Mouse (Mus musculus): ENCODE results near the gene Pxdc1. TPM values are rescaled to one million over a fixed set of nuclear protein-coding genes. Genes with fewer than 3 reads are reported as not detected.

The Pxdc1 gene
- polyA plus RNA-seq, 1 experiment from 2014 or later = 57.2 TPM

DNA sequence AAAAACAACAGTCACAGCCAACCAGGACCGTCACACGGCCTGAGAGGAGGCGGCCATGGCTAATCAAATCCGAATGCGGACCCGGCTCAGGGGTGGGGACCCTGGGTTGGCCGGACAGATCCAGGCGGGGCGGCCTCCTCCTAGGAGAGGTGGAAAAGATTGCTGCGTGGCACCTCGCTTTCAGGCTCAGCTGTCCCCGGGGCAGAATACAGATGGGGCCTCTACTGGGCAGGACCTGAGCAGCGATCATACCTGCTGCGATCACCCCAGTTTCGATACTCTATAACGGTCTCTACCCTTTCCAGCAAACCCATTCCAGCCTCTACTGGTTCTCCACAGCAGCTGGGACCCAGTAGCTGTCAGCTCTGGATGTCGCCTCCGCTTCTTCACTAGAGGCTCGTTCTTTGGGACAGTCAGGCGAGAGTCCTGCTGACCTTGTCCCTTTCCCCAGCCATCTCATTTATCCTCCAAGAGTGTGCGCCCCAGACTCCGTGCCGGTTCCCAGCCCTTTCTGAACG, 1.8 kb downstream of the Pxdc1 start:
- in situ Hi-C loops (cut with MboI; ENCODE audit: low pct_unique_long_range_greater_than_20kb) = loop anchor here (5.0 kb wide), 2 partner anchors 76 to 141 kb away; no protein-coding TSS in a partner anchor
- TF ChIP-seq CTCF (IDR thresholded peaks at IDR 0.05) = no peak
- CTCF ChIA-PET = interaction anchor here (0.8 to 2.3 kb wide), 3 partner anchors 75 to 191 kb away, joined by 3 to 9 read pairs (median 3); no protein-coding TSS in a partner anchor
- POLR2A ChIA-PET = interaction anchor here (1.1 to 1.6 kb wide), 5 partner anchors 42 to 75 kb away, joined by 3 to 7 read pairs (median 4); no protein-coding TSS in a partner anchor
- DNase-seq (ENCODE audit: low read depth, low spot score) (no peak), ATAC-seq (no peak)
- H3K27me3 ChIP-seq = no peaks in the 10 kb centered on the region

GRCm38 (mm10) chr13:34650953-34651352, 2.3 kb downstream of the Pxdc1 start:
- TF ChIP-seq CTCF (IDR thresholded peaks at IDR 0.05) = no peak
- ATAC-seq = no peak
- in situ Hi-C loops (cut with MboI; ENCODE audit: low pct_unique_long_range_greater_than_20kb) = loop anchor here (5.0 kb wide), 2 partner anchors 76 to 141 kb away; no protein-coding TSS in a partner anchor
- POLR2A ChIA-PET = interaction anchor here (1.1 to 1.6 kb wide), 5 partner anchors 42 to 76 kb away, joined by 3 to 7 read pairs (median 4); no protein-coding TSS in a partner anchor
- CTCF ChIA-PET = interaction anchor here (0.9 to 2.3 kb wide), 3 partner anchors 75 to 143 kb away, joined by 3 to 9 read pairs (median 3); no protein-coding TSS in a partner anchor
- DNase-seq (ENCODE audit: low read depth, low spot score) = peak; percentile 87
- H3K27me3 ChIP-seq = no peaks in the 10 kb centered on the region

- ATAC-seq (no peak), DNase-seq (ENCODE audit: low read depth, low spot score) (no peak)
- no peaks in the 10 kb centered on the region for H3K27me3 ChIP-seq
- ChIA-PET CTCF (interaction anchor here (0.6 to 2.3 kb wide), 4 partner anchors 76 to 225 kb away, joined by 3 to 9 read pairs (median 3); partner anchors contain the start of gene Prpf4b), POLR2A (interaction anchor here (1.6 kb wide), 1 partner anchor 76 kb away, joined by 7 read pairs; no protein-coding TSS in a partner anchor)
- TF ChIP-seq CTCF (IDR thresholded peaks at IDR 0.05) = no peak
- in situ Hi-C loops (cut with MboI; ENCODE audit: low pct_unique_long_range_greater_than_20kb) = loop anchor here (5.0 kb wide), 2 partner anchors 77 to 142 kb away; no protein-coding TSS in a partner anchor
These were observed 2.9 kb downstream of the Pxdc1 start for GRCm38 (mm10) chr13:34650371-34650770.

GRCm38 (mm10) chr13:34647751-34648150, 5.5 kb downstream of the Pxdc1 start:
- H3K27me3 ChIP-seq = no peaks in the 10 kb centered on the region
- ChIA-PET POLR2A (interaction anchor here (0.6 kb wide), 1 partner anchor 83 kb away, joined by 5 read pairs; no protein-coding TSS in a partner anchor), CTCF (interaction anchor here (0.8 to 1.0 kb wide), 4 partner anchors 140 to 228 kb away, joined by 3 to 4 read pairs (median 3); no protein-coding TSS in a partner anchor)
- no peak for TF ChIP-seq CTCF (IDR thresholded peaks at IDR 0.05)
- no peak for ATAC-seq
- in situ Hi-C loops (cut with MboI; ENCODE audit: low pct_unique_long_range_greater_than_20kb) = no loop called here
- DNase-seq (ENCODE audit: low read depth, low spot score) = no peak

DNA sequence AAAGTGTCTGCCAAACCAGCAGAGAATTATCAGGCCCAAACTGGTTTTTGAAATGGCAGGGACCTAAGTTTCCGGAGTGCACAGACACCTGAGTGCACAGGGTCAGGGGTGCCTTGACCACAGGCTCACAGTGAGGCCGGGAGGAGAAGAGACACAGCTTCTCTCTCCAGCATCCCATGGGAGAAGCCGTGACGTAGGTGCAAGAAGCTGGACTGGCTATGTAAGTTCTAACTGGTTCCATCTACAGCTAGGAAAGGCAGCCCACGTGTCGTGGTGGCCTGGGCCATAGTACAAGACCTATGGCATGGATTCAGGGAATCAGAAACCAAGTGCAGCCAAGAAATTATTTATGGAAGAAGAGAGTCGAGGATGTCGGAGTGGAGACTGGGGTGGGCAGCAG, 6.1 kb downstream of the Pxdc1 start:
- no peak for ATAC-seq
- no peak for DNase-seq (ENCODE audit: low read depth, low spot score)
- no peaks in the 10 kb centered on the region for H3K27me3 ChIP-seq
- ChIA-PET CTCF (interaction anchor here (0.9 to 1.0 kb wide), 3 partner anchors 147 to 229 kb away, joined by 3 to 4 read pairs (median 3); no protein-coding TSS in a partner anchor), POLR2A (interaction anchor here (0.7 kb wide), 1 partner anchor 250 kb away, joined by 4 read pairs; no protein-coding TSS in a partner anchor)
- TF ChIP-seq CTCF (IDR thresholded peaks at IDR 0.05) = no peak
- in situ Hi-C loops (cut with MboI; ENCODE audit: low pct_unique_long_range_greater_than_20kb) = no loop called here

DNA sequence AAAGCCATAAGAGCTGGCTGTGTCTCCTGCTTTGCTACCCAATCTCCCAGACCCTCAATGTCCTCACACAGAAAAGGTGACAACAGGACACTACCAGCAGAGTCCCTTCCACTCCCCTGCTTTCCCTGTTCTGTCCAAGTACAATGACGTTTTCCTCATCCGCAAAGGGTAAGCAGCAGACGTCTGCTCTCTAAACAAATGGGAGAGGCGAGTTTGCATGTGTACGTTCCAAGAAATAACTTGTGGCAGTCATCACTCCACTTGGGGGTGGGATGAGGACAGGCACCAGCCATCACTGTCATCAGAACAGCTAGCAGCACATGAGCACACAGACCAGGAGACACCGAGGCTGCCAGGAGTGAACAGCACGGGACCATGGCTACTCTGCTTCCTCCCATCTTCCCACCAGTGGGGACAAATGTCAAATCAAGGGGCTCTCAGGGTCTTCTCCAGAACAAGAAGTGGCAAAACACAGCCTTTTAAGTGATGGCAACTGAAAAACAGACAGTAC, 7.0 kb downstream of the Pxdc1 start:
- ChIA-PET CTCF (interaction anchor here (1.4 kb wide), 1 partner anchor 60 kb away, joined by 3 read pairs; no protein-coding TSS in a partner anchor), POLR2A (interaction anchor here (0.7 kb wide), 1 partner anchor 183 kb away, joined by 3 read pairs; no protein-coding TSS in a partner anchor)
- in situ Hi-C loops (cut with MboI; ENCODE audit: low pct_unique_long_range_greater_than_20kb) = no loop called here
- DNase-seq (ENCODE audit: low read depth, low spot score) (no peak), ATAC-seq (no peak)
- TF ChIP-seq CTCF (IDR thresholded peaks at IDR 0.05) = no peak
- no peaks in the 10 kb centered on the region for H3K27me3 ChIP-seq

- in situ Hi-C loops (cut with MboI; ENCODE audit: low pct_unique_long_range_greater_than_20kb) = no loop called here
- ChIA-PET POLR2A (no interaction called here), CTCF (interaction anchor here (1.4 kb wide), 1 partner anchor 60 kb away, joined by 3 read pairs; no protein-coding TSS in a partner anchor)
- ATAC-seq (no peak), DNase-seq (ENCODE audit: low read depth, low spot score) (no peak)
- TF ChIP-seq CTCF (IDR thresholded peaks at IDR 0.05) = no peak
- H3K27me3 ChIP-seq = no peaks in the 10 kb centered on the region
These were observed 7.8 kb downstream of the Pxdc1 start for GRCm38 (mm10) chr13:34645519-34645918.

DNA sequence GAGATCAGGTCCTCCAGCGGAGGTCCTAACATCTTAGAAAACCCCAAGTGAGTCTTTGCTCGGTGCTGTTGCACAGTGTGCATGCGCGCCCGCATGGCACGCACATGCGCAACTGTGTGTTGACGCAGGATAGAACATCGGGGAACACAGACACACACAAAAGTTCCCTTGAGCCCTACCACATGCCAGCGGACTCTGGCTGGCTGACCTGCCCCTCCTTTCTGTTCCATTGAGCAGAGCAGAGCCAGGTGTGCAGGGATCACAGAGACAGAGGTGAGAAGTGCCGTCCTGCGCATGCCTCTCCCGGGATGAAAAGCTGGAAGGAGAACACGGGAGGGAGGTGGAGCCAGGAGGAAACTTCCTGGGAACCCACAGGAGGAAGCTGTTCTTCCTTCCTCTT, 8.9 kb downstream of the Pxdc1 start:
- no peaks in the 10 kb centered on the region for H3K27me3 ChIP-seq
- DNase-seq (ENCODE audit: low read depth, low spot score) = no peak
- ATAC-seq = no peak
- ChIA-PET CTCF (interaction anchor here (1.5 to 4.4 kb wide), 2 partner anchors 150 to 219 kb away, joined by 6 to 45 read pairs; no protein-coding TSS in a partner anchor), POLR2A (interaction anchor here (1.7 kb wide), 1 partner anchor 55 kb away, joined by 10 read pairs; no protein-coding TSS in a partner anchor)
- TF ChIP-seq CTCF (IDR thresholded peaks at IDR 0.05) = no peak
- in situ Hi-C loops (cut with MboI; ENCODE audit: low pct_unique_long_range_greater_than_20kb) = loop anchor here (5.0 kb wide), 1 partner anchor 218 kb away; no protein-coding TSS in a partner anchor

DNA sequence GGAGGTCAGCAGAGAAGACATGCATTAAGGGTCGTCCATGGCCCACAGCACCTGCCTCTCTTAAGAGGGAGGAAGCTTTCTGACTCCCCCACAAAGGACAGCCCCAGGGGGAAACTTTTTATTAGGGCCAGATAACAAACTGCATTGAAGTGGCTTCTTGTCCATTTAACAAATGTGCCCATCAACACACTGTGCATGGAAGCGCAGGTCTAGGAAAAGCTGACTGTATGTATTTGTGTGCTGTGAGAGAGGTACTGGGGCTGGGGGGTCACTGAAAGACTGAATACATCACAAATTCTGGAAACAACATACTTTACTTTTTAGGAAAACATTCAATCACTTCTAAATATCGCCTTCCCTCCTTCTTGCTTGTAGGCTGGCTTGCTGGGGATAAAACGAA, 9.4 kb downstream of the Pxdc1 start:
- CTCF ChIA-PET = interaction anchor here (1.1 to 4.4 kb wide), 3 partner anchors 81 to 219 kb away, joined by 3 to 45 read pairs (median 6); no protein-coding TSS in a partner anchor
- ATAC-seq = no peak
- in situ Hi-C loops (cut with MboI; ENCODE audit: low pct_unique_long_range_greater_than_20kb) = loop anchor here (5.0 kb wide), 1 partner anchor 218 kb away; no protein-coding TSS in a partner anchor
- no peaks in the 10 kb centered on the region for H3K27me3 ChIP-seq
- no peak for TF ChIP-seq CTCF (IDR thresholded peaks at IDR 0.05)
- POLR2A ChIA-PET = interaction anchor here (0.6 to 1.7 kb wide), 2 partner anchors 56 to 72 kb away, joined by 3 to 10 read pairs; no protein-coding TSS in a partner anchor
- no peak for DNase-seq (ENCODE audit: low read depth, low spot score)
